Mouse (Mus musculus) 416B (cell line): ENCODE data around the gene Plekha7.
A peak's percentile ranks its signal among the peaks of the same experiment; 100 is the strongest.

ENCODE experiments used
- DNase-seq: peaks from one replicate; pipeline ENCODE4 v3.0.0; 2011; ENCODE audit warnings: low read depth

Gene Plekha7

DNA sequence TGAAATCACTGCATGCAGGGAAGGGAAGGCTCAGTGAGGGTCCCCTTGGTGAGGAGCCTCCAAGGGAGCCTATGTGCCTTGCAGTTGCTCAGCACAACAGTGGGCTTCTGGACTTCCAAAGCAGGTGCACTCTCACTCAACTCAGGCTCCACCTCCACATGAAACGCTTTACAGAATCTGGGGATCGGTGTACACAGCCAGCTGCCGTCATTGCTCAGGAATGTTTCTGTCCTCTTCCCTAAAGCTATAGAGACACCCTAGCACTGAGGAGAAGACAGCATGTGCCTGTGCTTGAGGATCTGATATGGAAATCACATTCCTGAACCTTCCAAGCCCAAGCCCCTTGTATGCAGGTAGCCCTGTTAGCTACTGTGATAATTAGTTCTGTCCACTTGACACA lies 120.7 kb downstream of the Plekha7 start:
- DNase-seq, result no peak

DNA sequence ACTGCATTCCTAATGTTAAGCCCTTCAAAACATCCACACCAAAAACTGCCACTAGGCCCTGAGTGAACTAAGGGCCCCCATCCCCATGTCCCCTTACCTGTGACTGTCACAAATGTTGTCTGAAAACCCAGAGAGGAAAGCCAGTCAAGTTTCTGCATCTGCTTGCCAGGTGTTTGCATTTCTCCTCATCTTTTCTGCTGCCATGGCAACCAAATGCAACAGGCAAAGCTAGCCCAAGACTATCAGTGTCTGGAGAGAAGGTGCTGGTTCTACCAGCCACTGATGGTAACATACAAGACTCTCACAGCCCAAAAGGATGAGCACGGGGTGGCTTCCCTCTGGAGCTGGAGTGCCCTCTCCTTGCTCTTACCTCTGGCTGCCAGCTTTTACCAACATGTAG lies 121.3 kb downstream of the Plekha7 start:
- no peak for DNase-seq

DNA sequence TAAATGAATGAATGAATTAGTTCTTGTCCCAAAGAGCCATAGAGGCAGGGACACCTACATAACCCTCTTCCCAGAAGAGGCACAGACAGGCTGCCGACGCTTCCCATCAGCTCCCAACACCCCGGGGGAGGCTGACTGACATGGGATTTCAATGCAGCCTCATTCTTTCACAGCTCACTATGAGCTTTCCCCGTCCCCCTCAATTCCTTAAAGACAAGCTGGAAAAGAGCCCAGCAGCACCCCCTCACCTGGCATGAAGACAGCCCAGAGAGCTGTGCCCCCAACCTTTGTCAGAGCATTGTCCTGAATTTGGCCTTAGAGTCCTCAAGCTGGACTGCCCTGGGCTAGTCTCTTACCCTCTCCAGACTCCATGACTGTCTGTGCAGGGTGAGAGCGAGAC lies 122.0 kb downstream of the Plekha7 start:
- no peak for DNase-seq

DNA sequence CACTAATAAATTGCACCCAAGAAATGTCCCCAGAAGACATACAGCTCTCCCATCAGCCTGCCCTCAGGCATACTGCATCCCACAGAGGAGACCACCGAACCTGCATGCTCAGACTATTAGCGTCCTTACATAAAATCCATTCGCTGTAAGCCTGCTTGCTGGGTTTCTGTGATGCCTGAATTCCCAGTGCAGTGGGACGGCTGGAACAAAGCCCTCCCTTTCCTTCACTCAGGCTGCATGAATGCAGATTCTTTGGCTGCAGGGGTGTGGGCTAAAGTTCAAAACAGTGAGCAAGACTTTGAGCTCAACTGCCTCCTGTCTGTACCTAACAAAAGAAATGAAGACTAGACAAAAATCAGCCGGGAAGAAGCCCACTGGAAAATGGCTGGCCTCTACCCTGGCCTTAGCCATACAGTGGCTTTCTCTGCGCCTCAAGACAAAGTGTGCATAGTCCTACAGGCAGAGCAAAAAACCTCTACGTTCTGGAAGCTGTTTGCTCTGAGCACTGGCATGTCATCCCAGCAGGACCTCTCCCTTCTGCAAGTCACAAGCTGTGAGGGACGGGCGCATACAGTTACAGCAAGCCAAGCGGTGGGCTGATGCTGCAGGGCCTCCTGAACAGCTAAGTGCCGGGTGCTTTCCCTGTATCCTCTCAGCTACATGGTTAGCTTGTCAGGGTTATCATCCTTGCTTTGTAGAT lies 123.7 kb downstream of the Plekha7 start:
- DNase-seq, result no peak

DNA sequence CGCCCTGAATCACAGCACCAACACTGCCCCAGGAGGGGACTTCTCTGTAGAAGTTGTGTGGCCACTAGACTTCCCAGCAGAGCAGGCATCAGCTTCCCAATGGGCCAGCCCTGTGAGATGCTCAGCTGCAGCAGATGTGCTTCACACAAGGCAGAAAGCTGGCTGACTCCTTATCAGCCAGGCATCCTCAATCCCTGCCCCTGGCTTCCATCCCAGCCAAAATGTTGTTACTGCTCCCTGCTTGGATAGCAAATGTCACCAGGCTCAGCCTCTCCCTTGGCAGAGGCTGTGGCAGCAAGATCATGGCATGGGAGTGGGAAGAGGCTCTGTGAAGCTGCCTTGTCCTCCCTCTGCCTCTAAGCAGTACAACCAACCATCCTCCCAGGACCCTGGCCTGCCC lies 125.7 kb downstream of the Plekha7 start:
- no peak for DNase-seq

DNA sequence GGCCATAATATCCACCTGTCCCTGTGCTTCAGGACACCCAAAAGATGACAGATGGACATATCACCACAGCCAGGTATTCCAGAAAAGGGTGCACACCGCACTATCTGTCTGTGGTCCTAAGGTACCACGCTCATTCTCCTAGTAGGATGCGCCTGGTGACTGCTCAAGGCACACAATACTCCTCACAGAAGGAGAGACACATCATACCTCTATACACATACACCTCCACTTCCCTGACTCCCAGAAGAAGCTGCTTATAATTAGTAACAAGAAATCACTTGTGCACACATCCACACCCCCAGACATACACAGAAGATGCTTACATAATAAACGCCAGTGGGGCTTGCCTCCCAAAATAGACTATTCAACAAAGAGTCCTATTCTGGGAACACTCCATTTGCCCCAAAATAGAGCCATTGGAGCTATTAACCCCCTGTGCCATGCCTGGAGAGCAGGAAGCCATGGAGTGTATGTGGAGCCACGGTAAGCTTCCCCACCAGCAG lies 126.7 kb downstream of the Plekha7 start:
- DNase-seq, result no peak

DNA sequence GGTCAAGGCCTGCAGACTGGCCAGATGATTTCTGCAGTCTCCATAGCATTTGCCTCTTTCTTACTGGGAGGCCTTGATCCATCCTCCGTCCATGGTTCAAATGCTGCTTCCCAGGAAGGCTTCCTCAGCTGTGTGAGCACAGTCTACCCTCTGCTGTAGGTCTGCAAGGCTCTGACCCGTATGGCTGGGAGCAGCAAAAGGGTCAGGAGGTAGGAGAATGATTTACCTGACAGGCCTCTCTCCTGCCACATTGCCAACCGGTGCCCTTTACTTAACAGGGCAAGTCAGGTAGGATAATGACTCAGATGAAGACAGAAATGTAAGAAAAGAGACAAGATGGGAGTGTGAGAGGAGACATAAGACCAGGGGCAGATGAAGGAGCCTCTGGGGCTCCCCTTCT lies 129.3 kb downstream of the Plekha7 start:
- no peak for DNase-seq

DNA sequence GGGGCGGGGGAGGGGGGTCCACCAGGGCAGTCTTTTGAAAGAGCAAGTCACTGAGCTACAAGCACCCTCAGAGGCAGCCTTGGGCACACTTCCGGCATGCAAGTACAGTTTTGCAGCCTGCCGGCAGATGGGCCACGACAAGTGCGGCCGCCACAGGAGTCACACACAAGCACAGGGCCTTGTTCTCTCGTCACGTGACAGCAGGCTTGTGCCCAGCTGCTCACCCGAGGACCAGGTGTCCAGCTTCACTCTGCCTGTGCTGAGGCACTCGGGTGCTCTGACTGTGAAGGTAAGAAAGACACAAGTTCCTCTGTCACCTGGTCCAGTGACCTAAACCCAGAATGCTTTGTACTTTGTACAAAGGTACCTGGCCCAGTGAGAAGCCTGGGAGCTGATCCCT lies 135.4 kb downstream of the Plekha7 start:
- no peak for DNase-seq

DNA sequence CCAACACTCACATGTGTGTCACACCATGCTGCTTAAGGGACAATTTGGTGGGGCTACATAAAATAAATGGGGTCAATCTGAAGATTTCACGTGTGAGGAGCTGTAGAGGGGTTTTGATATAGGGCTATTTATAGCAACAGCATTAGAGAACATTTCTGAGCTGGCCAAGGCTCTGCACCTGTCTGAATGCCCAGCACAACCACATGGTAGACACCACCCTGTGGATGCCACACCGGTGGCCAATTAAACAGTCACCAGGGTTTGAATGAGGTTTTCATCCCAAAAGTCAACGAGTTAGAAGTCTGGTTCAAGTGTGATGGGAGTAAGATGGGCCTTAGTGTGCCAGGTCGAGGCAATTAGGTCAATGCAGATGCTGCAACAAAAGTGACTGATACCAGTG lies 138.8 kb downstream of the Plekha7 start:
- DNase-seq, result no peak

DNA sequence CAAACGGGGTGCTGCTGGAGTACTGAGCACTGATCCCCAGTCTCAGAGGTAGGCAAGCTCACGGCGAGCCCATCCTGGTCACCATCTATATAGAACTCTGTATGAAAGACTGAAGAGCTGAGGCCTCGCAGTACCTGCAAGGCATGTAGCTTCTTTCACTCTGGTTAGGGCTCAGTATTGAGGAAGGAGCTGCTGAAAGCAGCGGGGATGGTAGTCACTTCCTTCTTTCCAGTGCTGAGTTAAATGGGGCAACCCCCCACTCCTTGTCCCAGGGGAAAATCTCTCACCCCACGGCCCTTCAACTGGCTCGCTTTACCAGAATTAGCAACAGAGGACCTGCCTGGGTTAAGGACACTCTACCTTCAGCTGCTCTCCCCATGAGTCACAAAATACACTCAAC lies 140.0 kb downstream of the Plekha7 start:
- DNase-seq, result no peak

DNA sequence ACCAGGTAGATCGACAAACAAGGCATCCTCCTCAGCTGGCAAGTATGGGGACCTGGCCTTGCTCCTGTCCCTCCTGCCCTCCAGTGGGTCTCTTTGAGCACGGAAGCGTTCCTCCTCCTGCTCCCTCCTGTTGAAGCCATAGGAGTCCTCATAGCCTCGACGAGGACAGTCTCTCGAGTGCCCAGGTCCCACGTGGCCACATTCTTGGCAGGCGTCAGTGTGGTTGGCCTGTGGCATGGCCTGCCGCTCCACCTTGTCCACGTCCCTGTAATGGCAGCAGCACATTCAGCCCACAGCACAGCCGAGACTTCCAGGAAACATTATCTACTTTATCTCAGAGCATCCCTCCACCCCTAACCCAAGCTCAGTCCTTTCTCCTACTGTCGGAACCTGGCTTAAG lies 143.9 kb downstream of the Plekha7 start:
- DNase-seq, result no peak

DNA sequence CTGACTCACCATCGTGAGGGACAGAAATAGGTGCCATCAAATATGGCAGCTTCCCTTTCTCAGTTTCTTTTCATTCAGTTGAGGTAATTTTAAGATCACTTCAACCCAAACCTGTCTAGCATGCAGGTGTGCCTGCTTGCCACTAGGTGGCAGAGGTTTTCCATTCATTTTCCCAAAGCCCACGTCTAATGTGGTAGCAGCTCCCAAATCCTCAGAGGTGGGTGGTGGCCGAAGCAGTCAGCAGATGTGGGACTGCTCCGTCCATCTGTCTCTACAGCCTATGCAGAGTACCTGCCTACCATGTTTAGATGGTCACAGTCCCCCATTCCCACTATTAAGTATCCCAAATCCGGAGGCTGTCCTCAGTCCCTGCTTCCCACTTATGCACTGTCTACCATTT lies 146.6 kb downstream of the Plekha7 start:
- peak; percentile 60 for DNase-seq

DNA sequence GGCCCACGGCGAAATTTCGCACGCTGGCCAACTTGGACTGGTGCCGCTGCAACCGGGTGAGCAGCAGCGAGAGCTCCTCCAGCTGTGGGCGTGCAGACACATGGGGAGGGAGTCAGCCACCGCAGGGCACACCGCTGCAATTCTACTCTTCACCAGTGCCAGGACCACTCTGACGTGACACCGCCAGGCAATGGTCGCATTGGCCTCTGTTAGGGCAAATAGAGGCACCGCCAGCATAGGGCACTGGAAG lies 151.4 kb downstream of the Plekha7 start:
- DNase-seq, result no peak

DNA sequence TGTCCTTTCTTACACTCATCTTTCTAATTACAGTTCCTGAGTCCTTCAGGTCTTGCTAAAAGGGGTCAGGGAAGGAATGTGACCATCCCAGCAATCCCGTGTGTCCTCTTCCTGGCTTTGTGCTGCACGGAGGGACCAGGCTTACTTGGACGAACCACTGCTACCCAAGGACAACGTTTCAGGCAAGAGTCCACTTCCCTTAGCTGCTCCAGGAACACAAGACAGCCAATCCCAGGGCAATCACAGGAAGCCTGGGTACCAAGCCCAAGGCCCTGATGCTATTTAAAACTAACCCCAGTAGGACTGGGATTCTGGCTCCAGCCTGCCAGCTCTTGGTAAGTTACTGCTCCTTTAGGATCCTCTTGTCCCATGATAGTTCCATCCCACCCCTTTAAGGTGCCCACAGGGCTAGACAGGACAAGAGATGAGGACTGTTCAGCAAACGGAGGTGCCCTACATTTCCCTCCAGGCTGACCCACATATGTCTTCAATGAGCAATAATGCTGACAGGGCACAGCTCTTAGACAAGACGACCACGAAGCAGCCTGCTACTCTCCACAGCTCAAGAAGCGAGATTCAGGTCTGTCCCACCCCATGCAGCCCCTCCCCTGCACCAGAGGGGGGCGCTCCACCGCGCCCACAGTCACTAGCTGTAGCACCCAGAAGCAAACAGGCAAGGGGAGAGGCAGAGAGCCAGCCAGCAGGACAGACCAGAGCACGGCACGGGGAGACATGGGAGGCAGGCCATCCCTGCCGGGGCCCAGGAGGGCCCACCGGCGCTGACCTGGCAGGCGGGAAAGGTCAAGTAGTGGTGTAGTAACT lies 151.9 kb downstream of the Plekha7 start:
- no peak for DNase-seq

DNA sequence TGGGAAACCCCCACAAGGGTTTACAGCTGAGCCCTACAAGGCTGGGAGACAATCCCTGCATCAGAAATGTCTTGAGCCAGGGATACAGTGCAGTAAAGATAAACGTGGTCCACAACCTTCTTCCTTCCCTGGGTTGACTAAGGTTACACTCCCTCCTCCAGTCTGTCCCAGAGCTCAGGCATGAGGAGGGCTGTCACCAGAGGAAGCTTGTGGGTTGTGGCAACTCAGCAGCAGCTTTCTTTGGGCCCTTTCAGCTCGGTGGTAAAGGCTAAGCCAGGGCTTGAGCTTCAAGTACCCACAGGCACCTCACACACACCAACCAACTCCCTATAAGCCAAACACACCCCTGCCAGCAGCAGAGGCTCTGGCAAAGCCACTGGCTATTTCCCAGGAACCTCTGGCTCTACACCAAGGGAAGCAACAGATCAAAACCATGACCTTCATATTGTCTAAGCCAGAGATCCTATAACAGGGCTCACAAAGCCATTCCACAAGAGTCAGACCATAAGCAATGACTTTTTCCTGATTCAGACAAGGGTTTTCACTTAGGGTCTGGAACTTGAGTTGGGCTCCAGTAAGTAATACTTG lies 154.3 kb downstream of the Plekha7 start:
- peak; percentile 76 for DNase-seq

DNA sequence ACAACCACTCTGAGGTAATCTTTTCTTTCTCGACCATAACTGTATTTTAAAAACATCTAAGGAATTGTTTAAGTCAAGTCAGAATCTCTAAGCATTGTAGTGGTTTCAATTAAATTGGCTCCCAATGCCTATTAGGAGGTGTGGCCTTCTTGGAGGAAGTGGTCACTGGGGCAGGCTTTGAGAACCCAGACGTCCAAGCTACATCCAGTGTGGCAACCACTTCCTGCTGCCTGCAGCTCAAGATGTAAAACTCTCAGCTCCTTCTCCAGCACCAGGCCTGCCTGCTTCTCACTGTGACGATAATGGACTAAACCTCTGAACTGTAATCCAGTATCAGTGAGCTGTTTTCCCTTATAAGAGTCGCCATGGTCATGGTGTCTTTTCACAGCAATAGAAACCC lies 158.6 kb downstream of the Plekha7 start:
- peak; percentile 89 for DNase-seq

DNA sequence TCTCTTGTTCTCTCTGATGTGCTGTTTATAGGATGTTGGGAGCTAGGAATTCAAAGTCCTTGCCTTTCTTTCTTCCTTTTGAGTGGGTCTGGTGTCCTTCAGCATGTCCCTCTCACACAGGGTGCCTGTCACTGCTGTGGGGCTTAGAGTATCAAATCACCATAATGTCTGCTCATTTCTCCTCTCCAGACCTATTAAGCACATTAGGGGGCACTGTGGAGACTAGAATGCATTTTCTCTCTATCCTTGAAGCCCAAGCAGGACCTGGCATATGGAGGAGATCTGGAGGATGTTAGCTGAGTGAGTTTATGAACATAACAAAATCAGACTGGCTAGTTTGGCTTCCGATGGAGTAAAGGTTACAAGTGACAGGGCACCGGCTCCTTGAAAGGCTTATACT lies 161.1 kb downstream of the Plekha7 start:
- DNase-seq, result peak; percentile 15

DNA sequence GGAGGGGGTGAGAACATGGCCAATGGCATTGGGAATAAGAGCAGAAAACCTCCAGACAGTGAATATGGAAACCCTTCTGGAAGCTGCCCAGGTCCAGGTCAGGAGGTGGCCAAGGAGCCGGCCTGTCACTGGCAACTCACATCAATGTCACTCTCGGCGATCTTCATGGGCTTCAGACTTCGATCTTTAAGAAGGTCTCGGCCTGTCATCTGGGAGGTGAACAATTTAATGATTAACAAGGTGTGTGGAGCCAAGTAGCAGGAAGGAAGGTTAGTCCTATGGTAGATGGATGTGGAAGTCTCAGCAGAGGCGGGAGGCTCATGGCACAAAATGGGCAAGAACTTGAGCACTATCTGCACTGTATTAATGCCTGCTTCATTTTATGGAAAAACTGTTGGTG lies 163.1 kb downstream of the Plekha7 start:
- no peak for DNase-seq

DNA sequence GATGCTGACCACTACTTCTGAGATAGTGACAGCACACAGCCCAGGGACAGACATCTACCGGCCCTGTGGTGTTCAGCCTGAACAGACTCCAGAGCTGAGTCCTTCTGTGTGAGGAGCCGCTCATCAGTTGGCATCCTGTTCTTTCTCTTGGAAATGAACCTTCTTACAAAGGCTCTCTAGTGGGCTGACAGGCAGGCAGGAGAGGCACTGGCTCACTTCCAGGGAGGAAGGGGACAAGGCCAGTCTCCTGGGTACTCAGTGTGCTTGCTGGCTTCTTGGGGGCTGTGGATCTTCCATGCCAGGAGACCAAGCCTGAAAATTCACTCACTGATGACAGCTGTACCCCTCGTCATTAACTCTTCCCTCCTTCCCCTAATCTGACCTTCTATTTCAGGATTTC lies 170.5 kb downstream of the Plekha7 start:
- no peak for DNase-seq

DNA sequence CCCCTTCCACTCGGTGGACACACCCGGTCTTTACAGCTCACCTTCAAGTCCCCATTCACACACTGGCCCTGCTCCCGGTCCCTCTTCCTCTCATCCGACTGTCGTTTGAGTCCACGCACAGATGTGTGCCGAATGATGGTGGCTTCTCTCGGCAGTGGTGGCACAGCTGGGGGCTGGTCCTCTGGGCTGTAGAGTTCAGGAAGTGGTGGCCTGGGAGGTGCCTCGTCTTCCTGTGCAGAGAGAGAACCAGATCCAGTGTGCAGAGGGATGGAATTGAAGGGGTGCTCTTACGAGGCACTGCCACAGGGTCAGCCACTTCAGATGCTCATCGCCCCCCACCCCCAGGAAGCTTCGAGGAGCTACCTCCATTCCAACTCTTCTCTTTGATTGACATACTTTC lies 171.0 kb downstream of the Plekha7 start:
- DNase-seq, result no peak

DNA sequence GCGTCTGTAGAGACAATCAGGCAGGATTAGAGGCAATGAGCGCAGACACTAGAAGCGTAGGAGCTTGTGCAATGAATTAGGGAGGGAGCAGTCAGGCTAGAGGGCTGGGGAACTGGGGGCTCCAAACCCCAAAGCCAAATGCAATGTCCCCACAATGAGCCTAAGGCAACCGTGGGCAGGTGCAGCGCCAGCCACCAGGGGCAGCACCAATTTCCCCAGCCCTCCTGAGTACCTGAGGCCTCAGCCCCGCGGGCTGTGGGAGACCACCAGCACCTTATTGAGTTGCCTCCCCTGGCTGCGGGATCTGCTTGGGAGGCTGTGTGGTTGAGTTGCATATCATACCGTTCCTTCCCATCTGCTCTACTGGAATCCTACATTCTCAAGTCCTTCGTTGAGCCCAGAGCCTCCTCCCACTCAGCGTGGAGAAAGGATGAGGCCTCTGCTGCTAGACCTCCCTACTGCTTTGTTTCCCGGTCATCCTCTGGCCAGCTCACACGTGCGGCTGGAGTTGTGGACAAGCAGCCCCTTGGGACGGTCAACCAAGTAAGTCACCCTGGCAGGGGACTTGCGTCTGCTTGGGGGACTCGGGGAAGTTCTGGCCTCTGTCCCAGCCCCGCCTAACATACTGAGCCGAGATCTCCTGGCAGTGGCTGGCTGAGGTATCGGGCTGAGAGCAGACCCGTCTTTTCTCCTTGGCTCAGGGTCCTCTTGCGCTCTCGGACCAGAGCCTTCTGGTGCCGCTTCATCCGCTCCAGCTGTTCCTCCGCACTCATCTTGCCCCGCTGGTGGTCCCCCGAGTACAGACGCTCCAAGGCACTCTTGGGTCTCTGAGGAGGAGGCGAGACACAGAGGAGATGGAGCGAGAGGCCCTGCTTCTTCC lies 173.5 kb downstream of the Plekha7 start:
- DNase-seq, result no peak

DNA sequence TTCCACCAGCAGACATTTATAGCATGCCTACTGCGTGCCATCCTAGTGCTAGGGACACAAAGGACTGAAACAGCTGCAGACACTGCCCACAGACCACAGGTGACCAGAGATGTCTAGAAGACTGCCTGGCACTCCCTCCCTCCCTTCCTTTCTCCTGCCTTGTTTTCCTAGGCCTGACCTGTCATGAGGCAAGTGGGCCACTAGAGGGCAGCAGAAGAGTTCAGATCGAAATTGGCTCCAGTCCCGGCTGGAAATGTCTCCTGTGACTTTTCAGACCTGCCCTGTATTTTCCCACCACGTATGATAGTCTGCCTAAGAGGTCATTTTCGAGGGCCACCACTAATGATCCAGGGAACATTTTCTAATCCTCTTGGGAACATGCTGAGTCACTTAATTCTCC lies 176.1 kb downstream of the Plekha7 start:
- peak; percentile 77 for DNase-seq

DNA sequence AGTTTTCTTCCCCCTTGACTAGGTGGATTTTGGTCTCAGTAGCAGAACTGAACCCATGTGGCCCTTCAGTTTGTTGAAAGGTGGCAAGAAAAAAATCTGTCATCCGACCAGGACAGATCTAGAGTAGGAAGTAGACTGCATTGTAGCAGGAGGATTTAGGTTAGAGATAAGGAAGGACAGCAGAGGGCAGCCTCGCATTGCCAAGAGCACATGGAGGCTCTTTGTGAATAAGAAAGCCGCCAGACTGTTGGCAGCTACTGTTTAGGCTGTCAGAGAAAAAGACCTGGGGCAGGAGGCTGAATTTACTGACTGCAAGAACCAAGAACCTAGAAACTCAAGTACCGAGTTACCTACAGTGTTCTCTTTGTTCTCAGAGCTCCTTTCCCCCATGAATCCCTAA lies 176.8 kb downstream of the Plekha7 start:
- DNase-seq, result peak; percentile 87
